Mouse (Mus musculus) forebrain, embryonic 11.5 days (tissue): Measurements from ENCODE around the gene Lamc3. TPM values are rescaled to one million over a fixed set of nuclear protein-coding genes. Genes with fewer than 3 reads are reported as not detected.
"Not testable (repeated sequence)": the region's sequence is repeated elsewhere in the genome, so short reads cannot be mapped to it uniquely, and the experiment has no call there.

ENCODE experiments used
- ATAC-seq: fragments of 200-750 bp; cut with Nextera tagmentation; replicated peaks from 2 replicates; pipeline ENCODE4 v1.8.0; 2017; ENCODE audit warnings: moderate TSS enrichment; ENCODE audit not compliant: low FRiP score
- DNase-seq: peaks from one replicate; pipeline ENCODE4 v3.0.0-alpha.2; 2017; ENCODE audit warnings: low spot score
- H3K27ac ChIP-seq: fragments of 300-500 bp; sonication (generic); 2 replicates; pipeline ENCODE4 v1.5.1; 2014; ENCODE audit warnings: low read depth, low read length
- H3K27me3 ChIP-seq: fragments of 300-500 bp; sonication (generic); 2 replicates; pipeline ENCODE4 v1.6.1; 2014; ENCODE audit warnings: mild to moderate bottlenecking, low read length, mixed read lengths; ENCODE audit not compliant: control insufficient read depth, insufficient read depth
- H3K36me3 ChIP-seq: fragments of 300-500 bp; sonication (generic); 2 replicates; pipeline ENCODE4 v1.6.1; 2014; ENCODE audit warnings: mild to moderate bottlenecking, low read length, moderate library complexity, mixed read lengths; ENCODE audit not compliant: control insufficient read depth, insufficient read depth
- H3K4me1 ChIP-seq: fragments of 300-500 bp; sonication (generic); replicated peaks from 2 replicates; pipeline ENCODE4 v1.6.1; 2014; ENCODE audit warnings: low read length, mixed read lengths; ENCODE audit not compliant: control insufficient read depth, insufficient read depth
- H3K4me2 ChIP-seq: fragments of 300-500 bp; sonication (generic); 2 replicates; pipeline ENCODE4 v1.6.1; 2014; ENCODE audit warnings: low read depth, mild to moderate bottlenecking, low read length, moderate library complexity, mixed read lengths; ENCODE audit not compliant: severe bottlenecking
- H3K4me3 ChIP-seq: fragments of 300-500 bp; sonication (generic); 2 replicates; pipeline ENCODE4 v1.5.1; 2014; ENCODE audit warnings: low read depth, low read length
- H3K9ac ChIP-seq: fragments of 300-500 bp; sonication (generic); 2 replicates; pipeline ENCODE4 v1.6.1; 2014; ENCODE audit warnings: low read length
- H3K9me3 ChIP-seq: fragments of 300-500 bp; sonication (generic); 2 replicates; pipeline ENCODE4 v1.6.1; 2016; ENCODE audit warnings: low read length, mixed read lengths; ENCODE audit not compliant: control insufficient read depth
- WGBS: fragments of 180-500 bp; shearing (Covaris S2); extraction: QIAGEN DNeasy Blood & Tissue Kit; methylation state at CpG from one replicate; pipeline ENCODE4 v1.1.7; 2014; 5-methylcytosine and 5-hydroxymethylcytosine counted together
- polyA plus RNA-seq: library from polyadenylated mRNA; unstranded; fragments of >200 nt; fragmentation: Nextera tagmentation; extraction: Ambion mirVana; gene quantifications from 2 replicates; pipeline ENCODE4 v1.2.1, GENCODE M21; 2014

Lamc3 gene
- polyA plus RNA-seq, 1 experiment from 2014 or later = 6.1 TPM

DNA sequence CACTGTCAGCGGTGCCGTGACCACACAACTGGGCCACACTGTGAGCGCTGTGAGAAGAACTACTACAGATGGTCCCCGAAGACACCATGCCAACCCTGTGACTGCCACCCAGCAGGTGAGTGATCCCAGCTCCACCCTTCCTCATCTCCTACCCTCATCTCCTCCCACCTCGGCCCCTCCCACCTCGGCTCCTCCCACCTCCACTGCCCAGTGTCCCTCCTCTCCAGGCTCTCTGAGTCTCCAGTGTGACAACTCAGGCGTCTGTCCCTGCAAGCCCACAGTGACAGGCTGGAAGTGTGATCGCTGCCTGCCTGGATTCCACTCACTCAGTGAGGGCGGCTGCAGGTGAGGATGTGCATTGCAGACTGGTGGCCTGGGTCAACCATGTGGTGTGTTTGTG is 18.6 kb downstream of the Lamc3 start:
- Histone ChIP-seq H3K9ac (no peak overlapping the region), H3K4me1 (no peaks in the 10 kb centered on the region), H3K9me3 (no peaks in the 10 kb centered on the region), H3K4me3 (no peak overlapping the region), H3K4me2 (no peak overlapping the region), H3K27me3 (no peaks in the 10 kb centered on the region), H3K36me3 (no peaks in the 10 kb centered on the region), H3K27ac (no peak overlapping the region)
- no peak for DNase-seq
- no peak for ATAC-seq
- WGBS = 49% methylated on average over 9 of the region's 9 CpGs

DNA sequence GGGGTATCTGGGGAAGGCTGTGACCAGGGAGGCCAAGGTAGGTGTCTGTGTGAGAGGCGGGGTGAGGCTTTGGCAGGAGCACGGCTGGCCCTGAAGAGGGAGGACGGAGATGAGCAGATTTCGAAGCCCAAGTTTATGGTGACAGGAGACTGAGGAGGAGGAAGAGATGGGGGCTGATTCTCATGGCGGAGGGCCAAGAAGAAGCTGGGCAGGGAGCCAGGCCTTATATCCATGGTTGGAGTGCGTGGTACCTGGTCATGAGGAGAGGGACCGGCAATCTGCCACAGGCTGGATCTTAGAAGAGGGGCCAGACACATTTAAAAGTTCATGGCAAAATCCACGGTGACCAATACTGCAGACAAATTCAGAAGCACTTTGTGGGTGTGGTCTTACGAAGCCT is 19.3 kb downstream of the Lamc3 start:
- H3K4me3 ChIP-seq = no peak overlapping the region
- H3K4me1 ChIP-seq = no peaks in the 10 kb centered on the region
- no peaks in the 10 kb centered on the region for H3K36me3 ChIP-seq
- no peak for ATAC-seq
- no peaks in the 10 kb centered on the region for H3K27me3 ChIP-seq
- H3K27ac ChIP-seq = no peak overlapping the region
- 85% methylated on average over 9 of the region's 9 CpGs for WGBS
- no peaks in the 10 kb centered on the region for H3K9me3 ChIP-seq
- H3K9ac ChIP-seq = no peak overlapping the region
- no peak overlapping the region for H3K4me2 ChIP-seq
- DNase-seq = no peak

DNA sequence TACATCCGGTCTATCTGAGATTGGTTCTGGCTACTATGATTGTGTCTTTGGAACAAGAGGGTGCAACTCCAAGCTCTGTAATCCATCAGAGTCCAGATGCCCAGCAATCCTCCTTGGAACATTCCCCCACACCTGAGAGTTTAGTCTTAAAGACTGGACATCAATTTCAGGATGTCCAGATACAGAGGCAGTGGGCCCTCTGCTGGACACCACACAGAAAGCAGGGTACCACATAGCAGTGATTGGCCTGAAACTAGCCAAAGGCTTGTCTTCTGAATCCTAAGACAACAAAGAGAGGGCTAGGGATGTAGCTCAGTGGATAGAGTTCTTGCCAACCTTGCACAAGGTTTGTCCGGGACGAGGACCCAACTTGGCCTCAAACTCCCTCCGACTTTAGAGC is 25.5 kb downstream of the Lamc3 start:
- Histone ChIP-seq H3K9ac (no peak overlapping the region), H3K27ac (no peak overlapping the region), H3K4me3 (no peak overlapping the region), H3K36me3 (no peaks in the 10 kb centered on the region), H3K27me3 (no peaks in the 10 kb centered on the region), H3K9me3 (no peaks in the 10 kb centered on the region), H3K4me1 (no peaks in the 10 kb centered on the region), H3K4me2 (no peak overlapping the region)
- DNase-seq (no peak), ATAC-seq (no peak)
- WGBS = 71% methylated on average over 4 of the region's 4 CpGs

DNA sequence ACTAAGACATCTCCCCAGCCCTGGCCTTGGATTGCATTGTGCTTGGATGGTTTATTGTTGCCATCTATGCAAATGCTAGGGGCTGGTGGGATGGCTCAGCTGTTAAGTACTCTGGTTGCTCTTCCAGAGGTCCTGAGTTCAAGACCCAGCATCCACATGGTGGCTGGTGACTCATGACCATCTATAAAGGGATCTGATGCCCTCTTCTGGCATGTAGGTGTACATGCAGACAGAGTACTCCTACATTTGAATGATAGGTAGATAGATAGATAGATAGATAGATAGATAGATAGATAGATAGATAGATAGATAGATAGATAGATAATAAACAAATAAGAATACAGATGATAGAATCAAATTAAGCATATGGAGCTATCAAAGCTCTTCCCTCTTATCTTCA is 27.1 kb downstream of the Lamc3 start:
- H3K27me3 ChIP-seq, H3K4me3 ChIP-seq, H3K9me3 ChIP-seq, H3K27ac ChIP-seq, H3K4me2 ChIP-seq, ATAC-seq, DNase-seq, H3K4me1 ChIP-seq, H3K36me3 ChIP-seq, H3K9ac ChIP-seq: not testable (repeated sequence)

DNA sequence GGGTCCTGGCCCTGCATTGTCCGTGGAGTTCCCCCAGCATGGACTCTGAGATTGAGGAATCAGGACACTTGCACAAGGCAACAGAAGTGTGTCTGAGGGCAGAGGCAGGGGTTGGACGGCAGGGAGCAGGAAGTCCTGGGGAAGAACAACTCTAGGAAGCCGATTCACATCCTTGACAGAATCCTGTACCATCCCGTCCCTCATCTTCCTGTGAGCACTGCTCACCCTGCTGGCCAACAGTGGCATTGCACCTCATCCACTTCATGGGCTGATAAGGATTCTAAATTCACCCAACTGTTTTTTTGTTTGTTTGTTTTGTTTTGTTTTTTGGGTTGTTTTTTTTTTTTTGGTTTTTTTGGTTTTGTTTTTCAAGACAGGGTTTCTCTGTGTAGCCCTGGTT is 28.0 kb downstream of the Lamc3 start:
- no peak overlapping the region for H3K4me2 ChIP-seq
- DNase-seq (peak; percentile 86), ATAC-seq (no peak)
- no peak overlapping the region for H3K9ac ChIP-seq
- H3K9me3 ChIP-seq = no peaks in the 10 kb centered on the region
- H3K27me3 ChIP-seq = no peaks in the 10 kb centered on the region
- WGBS = 30% methylated on average over 4 of the region's 4 CpGs
- H3K27ac ChIP-seq = no peak overlapping the region
- H3K4me3 ChIP-seq = no peak overlapping the region
- H3K4me1 ChIP-seq = no peaks in the 10 kb centered on the region
- no peaks in the 10 kb centered on the region for H3K36me3 ChIP-seq

DNA sequence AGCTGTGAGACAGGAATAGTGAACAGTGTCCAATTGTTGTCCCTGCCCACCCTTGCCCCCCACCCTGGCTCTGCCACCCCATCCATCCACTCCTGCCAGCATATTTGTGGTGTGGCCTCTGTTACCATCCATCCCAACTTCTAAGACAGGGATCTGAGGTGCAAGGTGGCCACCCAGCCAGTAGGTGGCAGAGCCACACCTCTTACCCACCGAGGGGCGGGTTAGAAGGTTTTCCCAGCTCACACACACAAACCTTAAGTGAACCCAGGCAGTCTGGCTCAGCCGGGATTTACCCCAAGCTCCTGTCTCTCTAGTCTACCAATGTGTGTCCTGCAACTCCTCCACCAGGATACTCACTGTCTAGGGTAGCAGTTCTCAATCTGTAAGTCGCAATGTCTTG is 30.5 kb downstream of the Lamc3 start:
- no peaks in the 10 kb centered on the region for H3K36me3 ChIP-seq
- H3K4me1 ChIP-seq = no peaks in the 10 kb centered on the region
- peak; percentile 67 for DNase-seq
- H3K9me3 ChIP-seq = no peaks in the 10 kb centered on the region
- 26% methylated on average over 4 of the region's 4 CpGs for WGBS
- no peak overlapping the region for H3K9ac ChIP-seq
- no peak overlapping the region for H3K27ac ChIP-seq
- no peak for ATAC-seq
- no peak overlapping the region for H3K4me3 ChIP-seq
- no peak overlapping the region for H3K4me2 ChIP-seq
- no peaks in the 10 kb centered on the region for H3K27me3 ChIP-seq

DNA sequence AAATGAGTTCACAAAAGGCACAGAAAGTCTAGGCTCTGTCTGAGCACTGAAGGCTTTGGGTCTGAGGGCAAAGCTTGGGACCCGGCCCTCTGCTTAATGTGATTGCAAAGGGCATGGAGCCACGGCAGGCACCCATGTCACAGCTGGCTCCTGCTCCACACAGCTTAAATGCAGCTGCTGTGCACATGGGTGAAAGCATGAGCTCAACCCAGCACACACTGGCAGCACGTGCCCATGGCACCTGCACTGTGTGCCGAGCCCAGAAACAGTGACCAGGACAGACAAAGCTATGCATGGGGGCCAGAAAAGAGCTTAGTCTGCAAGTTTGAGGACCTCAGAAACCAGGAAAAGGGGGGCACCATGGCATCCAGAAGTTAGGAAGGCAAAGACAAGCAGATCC is 36.6 kb downstream of the Lamc3 start:
- 86% methylated on average over 4 of the region's 4 CpGs for WGBS
- ATAC-seq = no peak
- H3K4me2 ChIP-seq = no peak overlapping the region
- DNase-seq = no peak
- H3K9ac ChIP-seq = no peak overlapping the region
- no peaks in the 10 kb centered on the region for H3K36me3 ChIP-seq
- H3K4me1 ChIP-seq = no peaks in the 10 kb centered on the region
- H3K27me3 ChIP-seq = no peaks in the 10 kb centered on the region
- H3K27ac ChIP-seq = no peak overlapping the region
- H3K9me3 ChIP-seq = no peaks in the 10 kb centered on the region
- no peak overlapping the region for H3K4me3 ChIP-seq

DNA sequence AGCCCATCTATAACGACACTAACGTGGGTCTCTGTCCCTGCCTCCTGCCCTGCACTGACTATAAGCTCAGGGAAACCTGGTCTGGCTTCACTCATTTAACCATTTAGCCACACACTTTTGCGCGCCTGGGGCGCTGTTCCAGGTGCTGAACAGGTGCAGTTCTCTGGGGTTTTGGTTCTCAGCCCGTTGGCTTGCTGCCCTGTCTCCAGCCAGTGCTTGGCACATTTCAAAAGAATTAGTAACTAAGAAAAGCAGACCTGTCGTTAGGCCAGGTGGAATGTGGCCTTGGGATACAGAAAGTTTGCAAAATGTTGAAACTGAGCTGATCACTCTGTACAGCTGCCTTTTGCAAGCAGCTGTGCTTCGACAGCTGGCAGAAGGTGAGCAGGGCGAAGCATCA is 37.7 kb downstream of the Lamc3 start:
- DNase-seq (no peak), ATAC-seq (no peak)
- Histone ChIP-seq H3K27ac (no peak overlapping the region), H3K9ac (no peak overlapping the region), H3K36me3 (no peaks in the 10 kb centered on the region), H3K27me3 (no peaks in the 10 kb centered on the region), H3K9me3 (no peaks in the 10 kb centered on the region), H3K4me3 (no peak overlapping the region), H3K4me2 (no peak overlapping the region), H3K4me1 (no peaks in the 10 kb centered on the region)
- WGBS = 30% methylated on average over 9 of the region's 9 CpGs

DNA sequence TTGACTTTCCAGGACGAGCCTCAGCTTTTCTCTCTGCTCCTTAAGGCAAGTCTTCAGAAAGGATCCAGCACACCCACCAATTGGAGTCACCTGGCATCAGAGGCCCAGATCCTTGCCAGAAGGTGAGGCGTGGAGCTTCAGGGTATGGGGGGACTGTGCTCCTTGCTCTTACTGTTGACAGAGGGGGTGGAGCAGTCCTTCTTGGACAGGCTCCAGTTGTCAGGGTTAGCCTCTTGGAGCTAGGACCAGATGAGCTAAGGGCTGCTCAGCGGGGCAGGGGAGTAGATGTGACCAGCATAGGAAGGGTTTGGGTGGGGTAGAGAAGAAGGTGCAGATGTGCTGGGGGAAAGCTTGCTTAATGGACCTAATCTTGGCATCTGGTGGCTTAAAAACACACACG is 38.8 kb downstream of the Lamc3 start:
- no peak for ATAC-seq
- Histone ChIP-seq H3K9me3 (no peaks in the 10 kb centered on the region), H3K27me3 (no peaks in the 10 kb centered on the region)

More for the DNA sequence above, 38.8 kb downstream of the Lamc3 start:
- no peak for DNase-seq
- no peaks in the 10 kb centered on the region for H3K36me3 ChIP-seq
- H3K4me2 ChIP-seq = no peak overlapping the region
- H3K9ac ChIP-seq = no peak overlapping the region
- WGBS = 71% methylated on average over 4 of the region's 4 CpGs
- H3K4me3 ChIP-seq = no peak overlapping the region
- no peaks in the 10 kb centered on the region for H3K4me1 ChIP-seq
- no peak overlapping the region for H3K27ac ChIP-seq
